8 mouse cellular contexts compared by ENCODE assay signal in genomic region chr1:90204821-90205220, GRCm38 (mm10). TPM values are rescaled to one million over a fixed set of nuclear protein-coding genes. Genes with fewer than 3 reads are reported as not detected.
DNase-seq lines count a peak whose midpoint lies in the region; ATAC-seq and TF ChIP-seq lines count a peak whose summit lies in the region.

No protein-coding gene starts in this region.

- intact Hi-C loops in heart, postnatal 10 days (cut with DNase I): loop anchor here (1.0 to 5.0 kb wide), 5 partner anchors 82 to 383 kb away; no protein-coding TSS in a partner anchor

- no peak for ATAC-seq in heart, embryonic 15.5 days (replicated peaks; ENCODE audit: insufficient number of reproducible peaks, insufficient read depth, low FRiP score, low read depth)
- no peak for ATAC-seq in liver, embryonic 15.5 days (ENCODE audit: insufficient read depth)
- no peak for ATAC-seq in erythroid progenitor cell, adult 5-6 weeks (replicated peaks; ENCODE audit: low FRiP score, poor library complexity, severe bottlenecking)

- H3K79me3 ChIP-seq in C2C12 (ENCODE audit: low read depth): peaks cover 49% of the 10 kb centered on the region

- peaks cover 56% of the 10 kb centered on the region for H3K4me1 ChIP-seq in heart, embryonic 15.5 days (replicated peaks)
- H3K4me1 ChIP-seq in liver, embryonic 15.5 days (replicated peaks): no peaks in the 10 kb centered on the region

- H3K36me3 ChIP-seq in C2C12 (ENCODE audit: control insufficient read depth, insufficient read depth): peaks cover 4% of the 10 kb centered on the region
- no peaks in the 10 kb centered on the region for H3K36me3 ChIP-seq in heart, embryonic 15.5 days
- H3K36me3 ChIP-seq in liver, embryonic 15.5 days (replicated peaks): no peaks in the 10 kb centered on the region

- TF ChIP-seq CTCF in C2C12 (IDR thresholded peaks at IDR 0.05; ENCODE audit: control insufficient read depth, insufficient read depth, insufficient read length): no peak

- WGBS in heart, embryonic 15.5 days: 32% methylated on average over 1 of the region's 1 CpGs
- WGBS in liver, embryonic 15.5 days (ENCODE audit: insufficient replicate concordance): 43% methylated on average over 1 of the region's 1 CpGs

- no peaks in the 10 kb centered on the region for H3K27me3 ChIP-seq in C2C12 (ENCODE audit: control insufficient read depth, insufficient read depth, insufficient read length)
- peaks cover 25% of the 10 kb centered on the region for H3K27me3 ChIP-seq in heart, embryonic 15.5 days
- H3K27me3 ChIP-seq in liver, embryonic 15.5 days: peaks cover 74% of the 10 kb centered on the region

- H3K9ac ChIP-seq in heart, embryonic 15.5 days: peak overlapping the region; percentile 10; the same call in 1 of the 2 replicates
- no peak overlapping the region for H3K9ac ChIP-seq in liver, embryonic 15.5 days

- H3K4me2 ChIP-seq in heart, embryonic 15.5 days: peak overlapping the region; percentile 69
- no peak overlapping the region; the same call in 1 of the 2 replicates for H3K4me2 ChIP-seq in liver, embryonic 15.5 days

- peak; percentile 18 for DNase-seq in heart, adult 8-10 months (ENCODE audit: low spot score)
- no peak for DNase-seq in heart, postnatal 10 days
- DNase-seq in layer of hippocampus, postnatal 10 days (ENCODE audit: low spot score in 2 of 2): no peak
- no peak for DNase-seq in T-cell, adult 2 months (ENCODE audit: low spot score)

- peak overlapping the region; percentile 82 for H3ac ChIP-seq in C2C12 (ENCODE audit: control insufficient read depth, insufficient read length, low read depth)

- H3K27ac ChIP-seq in heart, embryonic 15.5 days: peak overlapping the region; percentile 70
- H3K27ac ChIP-seq in liver, embryonic 15.5 days (replicated peaks): no peak overlapping the region

- peaks cover 60% of the 10 kb centered on the region for H3K79me2 ChIP-seq in C2C12 (ENCODE audit: control insufficient read depth, insufficient read depth)

- H3K9me3 ChIP-seq in heart, embryonic 15.5 days (replicated peaks): no peaks in the 10 kb centered on the region
- H3K9me3 ChIP-seq in liver, embryonic 15.5 days (replicated peaks): no peaks in the 10 kb centered on the region

- peak overlapping the region; percentile 43 for H3K4me3 ChIP-seq in C2C12 (ENCODE audit: insufficient read depth, poor library complexity, severe bottlenecking)
- H3K4me3 ChIP-seq in heart, embryonic 15.5 days: peak overlapping the region; percentile 58
- H3K4me3 ChIP-seq in liver, embryonic 15.5 days (replicated peaks): 0 out of 2 replicates have a peak overlapping the region, but pooled peaks have one; percentile 10

TF ChIP-seq in C2C12, 6 proteins besides CTCF, POLR2A, EP300 and RAD21:
- TF ChIP-seq USF1 (IDR thresholded peaks at IDR 0.05; ENCODE audit: low read depth) (no peak), MYOG (IDR thresholded peaks at IDR 0.05; ENCODE audit: control insufficient read depth, extremely low read depth, insufficient read length) (no peak), FOSL1 (IDR thresholded peaks at IDR 0.05; ENCODE audit: insufficient read depth, low read length, poor library complexity, severe bottlenecking) (no peak), MAX (IDR thresholded peaks at IDR 0.05) (no peak), MYOD1 (IDR thresholded peaks at IDR 0.05; ENCODE audit: control insufficient read depth, insufficient read length, low read depth) (no peak), CEBPB (IDR thresholded peaks at IDR 0.05; ENCODE audit: low read depth) (no peak)

RNA-seq across cellular contexts. Expression of gene Ackr3, which starts 1.0 kb away (rescaled TPM):
- 10 to 100 TPM; 46.3 to 71.9 (median 54.9) TPM for total RNA-seq in heart, adult 8-10 months (2022)
- total RNA-seq in heart, postnatal 10 days (2021): 10 to 100 TPM; 45.4 to 48.9 TPM
- polyA plus RNA-seq in C2C12 (2012; fragmentation: generic; extraction: Trizol): 14.5 TPM
- 26.9 and 29.0 TPM in 2 replicates for polyA plus RNA-seq in heart, embryonic 15.5 days (2015; fragmentation: Nextera tagmentation; extraction: Ambion mirVana)
- polyA plus RNA-seq in liver, embryonic 15.5 days (2015; fragmentation: Nextera tagmentation; extraction: Ambion mirVana): 1.5 and 1.7 TPM in 2 replicates
- 1.1 TPM in 1 of 2 replicates, not detected in the other for total RNA-seq in erythroid progenitor cell, adult 5-6 weeks (2015; ENCODE audit: low replicate concordance)
- not detected in 2 replicates for total RNA-seq in erythroid progenitor cell, adult 5-6 weeks (2017; ENCODE audit: low replicate concordance)
- 1 to 10 TPM; 8.4 to 8.5 TPM for total RNA-seq in layer of hippocampus, postnatal 10 days (2021)

RNA-seq across cellular contexts. Expression of gene Iqca, which starts 51.6 kb away (rescaled TPM):
- not detected for total RNA-seq in heart, adult 8-10 months (2022)
- total RNA-seq in heart, postnatal 10 days (2021): not detected
- polyA plus RNA-seq in C2C12 (2012; fragmentation: generic; extraction: Trizol): not detected
- polyA plus RNA-seq in heart, embryonic 15.5 days (2015; fragmentation: Nextera tagmentation; extraction: Ambion mirVana): 0.15 TPM in 1 of 2 replicates, not detected in the other
- polyA plus RNA-seq in liver, embryonic 15.5 days (2015; fragmentation: Nextera tagmentation; extraction: Ambion mirVana): 0.17 and 0.24 TPM in 2 replicates
- total RNA-seq in erythroid progenitor cell, adult 5-6 weeks (2015; ENCODE audit: low replicate concordance): not detected in 2 replicates
- not detected in 2 replicates for total RNA-seq in erythroid progenitor cell, adult 5-6 weeks (2017; ENCODE audit: low replicate concordance)
- 1 to 10 TPM; 1.1 to 2.2 TPM for total RNA-seq in layer of hippocampus, postnatal 10 days (2021)

Comparison
In these comparisons a context has a peak if more than half of its experiments do, and no peak if none do; other contexts are left out.
1. RNA of gene Ackr3, which starts 1.0 kb away (total RNA-seq): 46.3 to 71.9 TPM in heart, adult 8-10 months, 45.4 to 48.9 TPM in heart, postnatal 10 days and 8.4 to 8.5 TPM in layer of hippocampus, postnatal 10 days; 1.1 TPM in erythroid progenitor cell, adult 5-6 weeks; every median in the first group is over 4 times any median in the second.
2. Peak in every context shown above with its lines, with median percentiles within 50 percentile points of each other: H3K4me3 ChIP-seq.